Mouse (Mus musculus) cerebellum, adult 9-11 months (tissue): Measurements from ENCODE around the gene Ehd4.
A peak's percentile ranks its signal among the peaks of the same experiment; 100 is the strongest.

ENCODE experiments used
- DNase-seq: peaks from one replicate; pipeline ENCODE4 v3.0.0; 2022

Ehd4 gene

GRCm38 (mm10) chr2:120068555-120069465 is 85.6 kb downstream of the Ehd4 start:
- peak; percentile 42 for DNase-seq

GRCm38 (mm10) chr2:120066224-120066623 is 88.2 kb downstream of the Ehd4 start:
- DNase-seq, result no peak

GRCm38 (mm10) chr2:120065243-120065642 is 89.2 kb downstream of the Ehd4 start:
- no peak for DNase-seq

GRCm38 (mm10) chr2:120064639-120065038 is 89.8 kb downstream of the Ehd4 start:
- DNase-seq, result no peak

- no peak for DNase-seq
Measured at GRCm38 (mm10) chr2:120062248-120062647, 92.2 kb downstream of the Ehd4 start.

GRCm38 (mm10) chr2:120060651-120061050 is 93.8 kb downstream of the Ehd4 start:
- DNase-seq, result no peak

- no peak for DNase-seq
Measured at GRCm38 (mm10) chr2:120060190-120060589, 94.2 kb downstream of the Ehd4 start.

GRCm38 (mm10) chr2:120059466-120059865 is 94.9 kb downstream of the Ehd4 start:
- DNase-seq, result no peak

GRCm38 (mm10) chr2:120058818-120059217 is 95.6 kb downstream of the Ehd4 start:
- DNase-seq, result no peak

- DNase-seq, result no peak
Measured at GRCm38 (mm10) chr2:120055923-120056322, 98.5 kb downstream of the Ehd4 start.

GRCm38 (mm10) chr2:120054771-120055552 is 99.4 kb downstream of the Ehd4 start:
- no peak for DNase-seq

- DNase-seq, result no peak
Measured at GRCm38 (mm10) chr2:120051405-120051804, 103.0 kb downstream of the Ehd4 start.

- no peak for DNase-seq
Measured at GRCm38 (mm10) chr2:120049632-120050274, 104.7 kb downstream of the Ehd4 start.

GRCm38 (mm10) chr2:120048173-120048572 is 106.2 kb downstream of the Ehd4 start:
- DNase-seq, result no peak

- DNase-seq, result no peak
Measured at GRCm38 (mm10) chr2:120046486-120047310, 107.7 kb downstream of the Ehd4 start.

GRCm38 (mm10) chr2:120044676-120045075 is 109.7 kb downstream of the Ehd4 start:
- DNase-seq, result no peak

GRCm38 (mm10) chr2:120044101-120044603 is 110.3 kb downstream of the Ehd4 start:
- DNase-seq, result no peak

GRCm38 (mm10) chr2:120040991-120041390 is 113.4 kb downstream of the Ehd4 start:
- DNase-seq, result no peak
